Mouse (Mus musculus): ENCODE data around the gene Mgat5. TPM values are rescaled to one million over a fixed set of nuclear protein-coding genes. Genes with fewer than 3 reads are reported as not detected.

Gene Mgat5
- total RNA-seq, 1 experiment: 11.0 TPM

- no peak overlapping the region for H3K4me3 ChIP-seq (ENCODE audit: insufficient read depth in 1 of 2, low read depth in 1 of 2, low read length in 2 of 2, poor library complexity in 1 of 2, severe bottlenecking in 1 of 2)
- no peak for TF ChIP-seq MAFK (IDR thresholded peaks at IDR 0.05; ENCODE audit: insufficient read depth, low read depth, low read length)
- H3K9ac ChIP-seq (ENCODE audit: insufficient read depth, low read depth, low read length, poor library complexity, severe bottlenecking): no peak overlapping the region
- H3K9me3 ChIP-seq (ENCODE audit: control insufficient read depth, insufficient read depth, low read depth, low read length): no peaks in the 10 kb centered on the region
- no peaks in the 10 kb centered on the region for H3K4me1 ChIP-seq (ENCODE audit: control insufficient read depth in 2 of 2, insufficient read depth in 2 of 2, low read length in 2 of 2, poor library complexity in 1 of 2)
- in situ Hi-C loops (cut with MboI; ENCODE audit: low sequenced_read_pairs in 2 of 2, unreplicated experiment in 2 of 2): no loop called here
- no peak overlapping the region for H3K27ac ChIP-seq (ENCODE audit: insufficient read depth, low read depth, low read length, poor library complexity, severe bottlenecking)
- no peak for DNase-seq (ENCODE audit: low read depth, low spot score)
- no peaks in the 10 kb centered on the region for H3K36me3 ChIP-seq (ENCODE audit: control insufficient read depth, insufficient read depth, low read length, poor library complexity, severe bottlenecking)
Observed at GRCm38 (mm10) chr1:127269343-127269742, 64.5 kb downstream of the Mgat5 start.

GRCm38 (mm10) chr1:127270273-127271020, 65.6 kb downstream of the Mgat5 start:
- in situ Hi-C loops (cut with MboI; ENCODE audit: low sequenced_read_pairs in 2 of 2, unreplicated experiment in 2 of 2): no loop called here
- TF ChIP-seq MAFK (IDR thresholded peaks at IDR 0.05; ENCODE audit: insufficient read depth, low read depth, low read length): peak; percentile 58
- TF ChIP-seq CHD2 (IDR thresholded peaks at IDR 0.05; ENCODE audit: low read depth, low read length): no peak
- no peaks in the 10 kb centered on the region for H3K4me1 ChIP-seq (ENCODE audit: control insufficient read depth in 2 of 2, insufficient read depth in 2 of 2, low read length in 2 of 2, poor library complexity in 1 of 2)
- no peaks in the 10 kb centered on the region for H3K9me3 ChIP-seq (ENCODE audit: control insufficient read depth, insufficient read depth, low read depth, low read length)
- no peak overlapping the region for H3K27ac ChIP-seq (ENCODE audit: insufficient read depth, low read depth, low read length, poor library complexity, severe bottlenecking)
- H3K4me3 ChIP-seq (ENCODE audit: insufficient read depth in 1 of 2, low read depth in 1 of 2, low read length in 2 of 2, poor library complexity in 1 of 2, severe bottlenecking in 1 of 2): no peak overlapping the region
- no peak for DNase-seq (ENCODE audit: low read depth, low spot score)
- no peaks in the 10 kb centered on the region for H3K36me3 ChIP-seq (ENCODE audit: control insufficient read depth, insufficient read depth, low read length, poor library complexity, severe bottlenecking)
- no peak overlapping the region for H3K9ac ChIP-seq (ENCODE audit: insufficient read depth, low read depth, low read length, poor library complexity, severe bottlenecking)

GRCm38 (mm10) chr1:127271156-127271555, 66.3 kb downstream of the Mgat5 start:
- in situ Hi-C loops (cut with MboI; ENCODE audit: low sequenced_read_pairs in 2 of 2, unreplicated experiment in 2 of 2): no loop called here
- TF ChIP-seq MAFK (IDR thresholded peaks at IDR 0.05; ENCODE audit: insufficient read depth, low read depth, low read length) (0 out of 2 replicates have a peak, but pooled peaks have one; percentile 24), CHD2 (IDR thresholded peaks at IDR 0.05; ENCODE audit: low read depth, low read length) (no peak), ZNF384 (IDR thresholded peaks at IDR 0.05; ENCODE audit: low read depth, low read length) (no peak), ZC3H11A (IDR thresholded peaks at IDR 0.05; ENCODE audit: borderline replicate concordance, low read depth, low read length) (no peak)

GRCm38 (mm10) chr1:127273363-127273762, 68.5 kb downstream of the Mgat5 start:
- Histone ChIP-seq H3K9me3 (ENCODE audit: control insufficient read depth, insufficient read depth, low read depth, low read length) (no peaks in the 10 kb centered on the region), H3K36me3 (ENCODE audit: control insufficient read depth, insufficient read depth, low read length, poor library complexity, severe bottlenecking) (no peaks in the 10 kb centered on the region), H3K4me1 (ENCODE audit: control insufficient read depth in 2 of 2, insufficient read depth in 2 of 2, low read length in 2 of 2, poor library complexity in 1 of 2) (no peaks in the 10 kb centered on the region), H3K9ac (ENCODE audit: insufficient read depth, low read depth, low read length, poor library complexity, severe bottlenecking) (no peak overlapping the region), H3K4me3 (ENCODE audit: insufficient read depth in 1 of 2, low read depth in 1 of 2, low read length in 2 of 2, poor library complexity in 1 of 2, severe bottlenecking in 1 of 2) (no peak overlapping the region), H3K27ac (ENCODE audit: insufficient read depth, low read depth, low read length, poor library complexity, severe bottlenecking) (no peak overlapping the region)
- no peak for DNase-seq (ENCODE audit: low read depth, low spot score)
- TF ChIP-seq ZC3H11A (IDR thresholded peaks at IDR 0.05; ENCODE audit: borderline replicate concordance, low read depth, low read length) (no peak), HCFC1 (IDR thresholded peaks at IDR 0.05; ENCODE audit: borderline replicate concordance, insufficient read depth, low read length) (no peak), MAFK (IDR thresholded peaks at IDR 0.05; ENCODE audit: insufficient read depth, low read depth, low read length) (no peak)
- in situ Hi-C loops (cut with MboI; ENCODE audit: low sequenced_read_pairs in 2 of 2, unreplicated experiment in 2 of 2): no loop called here

More at GRCm38 (mm10) chr1:127271156-127271555, 66.3 kb downstream of the Mgat5 start:
- H3K27ac ChIP-seq (ENCODE audit: insufficient read depth, low read depth, low read length, poor library complexity, severe bottlenecking): no peak overlapping the region
- H3K4me1 ChIP-seq (ENCODE audit: control insufficient read depth in 2 of 2, insufficient read depth in 2 of 2, low read length in 2 of 2, poor library complexity in 1 of 2): no peaks in the 10 kb centered on the region
- no peaks in the 10 kb centered on the region for H3K9me3 ChIP-seq (ENCODE audit: control insufficient read depth, insufficient read depth, low read depth, low read length)
- H3K4me3 ChIP-seq (ENCODE audit: insufficient read depth in 1 of 2, low read depth in 1 of 2, low read length in 2 of 2, poor library complexity in 1 of 2, severe bottlenecking in 1 of 2): no peak overlapping the region
- H3K9ac ChIP-seq (ENCODE audit: insufficient read depth, low read depth, low read length, poor library complexity, severe bottlenecking): no peak overlapping the region
- H3K36me3 ChIP-seq (ENCODE audit: control insufficient read depth, insufficient read depth, low read length, poor library complexity, severe bottlenecking): no peaks in the 10 kb centered on the region
- DNase-seq (ENCODE audit: low read depth, low spot score): no peak

GRCm38 (mm10) chr1:127275572-127276324, 70.9 kb downstream of the Mgat5 start:
- in situ Hi-C loops (cut with MboI; ENCODE audit: low sequenced_read_pairs in 2 of 2, unreplicated experiment in 2 of 2): no loop called here
- TF ChIP-seq CHD2 (IDR thresholded peaks at IDR 0.05; ENCODE audit: low read depth, low read length) (no peak), HCFC1 (IDR thresholded peaks at IDR 0.05; ENCODE audit: borderline replicate concordance, insufficient read depth, low read length) (no peak), ZNF384 (IDR thresholded peaks at IDR 0.05; ENCODE audit: low read depth, low read length) (no peak), ZC3H11A (IDR thresholded peaks at IDR 0.05; ENCODE audit: borderline replicate concordance, low read depth, low read length) (no peak), MAFK (IDR thresholded peaks at IDR 0.05; ENCODE audit: insufficient read depth, low read depth, low read length) (no peak)
- Histone ChIP-seq H3K4me3 (ENCODE audit: insufficient read depth in 1 of 2, low read depth in 1 of 2, low read length in 2 of 2, poor library complexity in 1 of 2, severe bottlenecking in 1 of 2) (no peak overlapping the region), H3K9ac (ENCODE audit: insufficient read depth, low read depth, low read length, poor library complexity, severe bottlenecking) (no peak overlapping the region), H3K27ac (ENCODE audit: insufficient read depth, low read depth, low read length, poor library complexity, severe bottlenecking) (no peak overlapping the region), H3K4me1 (ENCODE audit: control insufficient read depth in 2 of 2, insufficient read depth in 2 of 2, low read length in 2 of 2, poor library complexity in 1 of 2) (no peaks in the 10 kb centered on the region), H3K36me3 (ENCODE audit: control insufficient read depth, insufficient read depth, low read length, poor library complexity, severe bottlenecking) (no peaks in the 10 kb centered on the region), H3K9me3 (ENCODE audit: control insufficient read depth, insufficient read depth, low read depth, low read length) (no peaks in the 10 kb centered on the region)
- DNase-seq (ENCODE audit: low read depth, low spot score): no peak
